Mouse (Mus musculus): ENCODE results near the gene Tldc2. TPM values are rescaled to one million over a fixed set of nuclear protein-coding genes. Genes with fewer than 3 reads are reported as not detected.
A peak's percentile ranks its signal among the peaks of the same experiment; 100 is the strongest.

The Tldc2 gene
- total and polyA plus RNA-seq, 2 experiments from 2014 or later: not detected

DNA sequence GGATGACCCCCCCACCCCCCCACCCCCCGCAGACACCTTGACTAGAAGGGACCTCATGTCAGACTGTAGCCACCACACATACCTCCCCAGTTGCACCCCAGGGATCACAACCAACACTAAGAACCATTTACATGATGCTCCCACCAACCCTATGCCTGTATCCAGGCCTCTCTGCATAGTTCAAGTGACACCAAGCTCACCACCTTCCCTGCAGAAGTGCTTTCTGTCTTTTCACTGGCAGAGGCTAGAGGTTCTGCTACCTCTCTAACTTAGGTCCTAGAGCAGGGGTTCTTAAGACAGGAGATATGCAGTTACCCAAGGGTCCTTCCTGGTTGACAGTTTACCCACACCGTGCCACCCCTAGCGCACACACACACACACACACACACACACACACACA lies 11.6 kb upstream of the Tldc2 start:
- H3K9me3 ChIP-seq (replicated peaks; ENCODE audit: control insufficient read depth, low read length): no peaks in the 10 kb centered on the region
- 0 out of 2 replicates have a peak overlapping the region, but pooled peaks have one; percentile 22 for H3K9ac ChIP-seq (replicated peaks; ENCODE audit: low read depth, low read length)

DNA sequence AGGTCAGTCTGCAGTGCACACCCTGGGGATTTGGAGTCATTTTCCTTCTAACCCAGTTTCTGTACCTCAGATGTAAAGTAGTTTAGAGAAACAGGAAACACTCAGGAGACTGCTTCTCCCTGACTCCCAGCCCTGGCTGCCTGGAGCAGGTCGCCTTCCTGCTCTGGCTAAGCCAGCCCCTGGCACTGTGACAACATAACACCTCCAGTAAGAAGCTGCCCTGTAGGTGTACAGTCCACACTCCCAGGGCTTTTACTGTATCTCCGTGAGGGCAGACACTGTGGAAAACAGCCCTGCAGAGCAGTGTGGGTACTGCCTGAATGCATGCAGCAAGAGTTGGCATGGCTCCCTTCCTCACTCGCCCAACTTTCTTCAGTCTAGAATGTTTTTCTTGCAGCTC lies 11.2 kb upstream of the Tldc2 start:
- peak overlapping the region; percentile 84 for H3K27ac ChIP-seq (ENCODE audit: low read depth)
- 5% methylated on average over 3 of the region's 3 CpGs for WGBS
- DNase-seq (ENCODE audit: low spot score) (no peak), ATAC-seq (ENCODE audit: insufficient read depth, low read depth) (no peak)
- peaks cover 6% of the 10 kb centered on the region; the same call in 1 of the 2 replicates for H3K36me3 ChIP-seq (replicated peaks; ENCODE audit: control insufficient read depth, insufficient read depth, low read length)
- TF ChIP-seq EP300 (IDR thresholded peaks at IDR 0.05; ENCODE audit: low read depth) (no peak), CTCF (IDR thresholded peaks at IDR 0.05; ENCODE audit: low read depth) (no peak)
- 0 out of 2 replicates have a peak overlapping the region, but pooled peaks have one; percentile 0 for H3K4me3 ChIP-seq (ENCODE audit: low read depth, low read length)
- H3K4me2 ChIP-seq (ENCODE audit: low read depth, low read length): peak overlapping the region; percentile 72
- peaks cover 64% of the 10 kb centered on the region for H3K4me1 ChIP-seq (ENCODE audit: control insufficient read depth, insufficient read depth)
- no peaks in the 10 kb centered on the region for H3K9me3 ChIP-seq (replicated peaks; ENCODE audit: control insufficient read depth, low read length)
- no peaks in the 10 kb centered on the region for H3K27me3 ChIP-seq (ENCODE audit: control insufficient read depth, insufficient read depth, low read length)
- 0 out of 2 replicates have a peak overlapping the region, but pooled peaks have one; percentile 17 for H3K9ac ChIP-seq (replicated peaks; ENCODE audit: low read depth, low read length)

More for the DNA sequence above, 11.6 kb upstream of the Tldc2 start:
- peak overlapping the region; percentile 3; the same call in 1 of the 2 replicates for H3K4me3 ChIP-seq (ENCODE audit: low read depth, low read length)
- TF ChIP-seq CTCF (IDR thresholded peaks at IDR 0.05; ENCODE audit: low read depth): no peak
- TF ChIP-seq EP300 (IDR thresholded peaks at IDR 0.05; ENCODE audit: low read depth): no peak
- no peak for ATAC-seq (ENCODE audit: insufficient read depth, low read depth)
- H3K4me1 ChIP-seq (ENCODE audit: control insufficient read depth, insufficient read depth): peaks cover 69% of the 10 kb centered on the region
- H3K36me3 ChIP-seq (replicated peaks; ENCODE audit: control insufficient read depth, insufficient read depth, low read length): peaks cover 6% of the 10 kb centered on the region; the same call in 1 of the 2 replicates
- peak overlapping the region; percentile 72 for H3K4me2 ChIP-seq (ENCODE audit: low read depth, low read length)
- DNase-seq (ENCODE audit: low spot score): no peak
- 61% methylated on average over 3 of the region's 3 CpGs for WGBS
- no peaks in the 10 kb centered on the region for H3K27me3 ChIP-seq (ENCODE audit: control insufficient read depth, insufficient read depth, low read length)
- peak overlapping the region; percentile 84 for H3K27ac ChIP-seq (ENCODE audit: low read depth)

- no peaks in the 10 kb centered on the region for H3K27me3 ChIP-seq (ENCODE audit: control insufficient read depth, insufficient read depth, low read length)
- peaks cover 6% of the 10 kb centered on the region; the same call in 1 of the 2 replicates for H3K36me3 ChIP-seq (replicated peaks; ENCODE audit: control insufficient read depth, insufficient read depth, low read length)
- peak overlapping the region; percentile 84 for H3K27ac ChIP-seq (ENCODE audit: low read depth)
- no peak for TF ChIP-seq CTCF (IDR thresholded peaks at IDR 0.05; ENCODE audit: low read depth)
- no peak for TF ChIP-seq EP300 (IDR thresholded peaks at IDR 0.05; ENCODE audit: low read depth)
- 70% methylated on average over 7 of the region's 7 CpGs for WGBS
- H3K4me1 ChIP-seq (ENCODE audit: control insufficient read depth, insufficient read depth): peaks cover 55% of the 10 kb centered on the region
- H3K4me2 ChIP-seq (ENCODE audit: low read depth, low read length): peak overlapping the region; percentile 72
- peak overlapping the region; percentile 91; the same call in 1 of the 2 replicates for H3K9ac ChIP-seq (replicated peaks; ENCODE audit: low read depth, low read length)
- H3K9me3 ChIP-seq (replicated peaks; ENCODE audit: control insufficient read depth, low read length): no peaks in the 10 kb centered on the region
- peak overlapping the region; percentile 67 for H3K4me3 ChIP-seq (ENCODE audit: low read depth, low read length)
- ATAC-seq (ENCODE audit: insufficient read depth, low read depth): no peak
- DNase-seq (ENCODE audit: low spot score): no peak
These were observed 10.3 kb upstream of the Tldc2 start for GRCm38 (mm10) chr2:157076585-157076984.

- 1% methylated on average over 5 of the region's 5 CpGs for WGBS
- H3K9ac ChIP-seq (replicated peaks; ENCODE audit: low read depth, low read length): peak overlapping the region; percentile 91
- DNase-seq (ENCODE audit: low spot score): no peak
- TF ChIP-seq CTCF (IDR thresholded peaks at IDR 0.05; ENCODE audit: low read depth) (no peak), EP300 (IDR thresholded peaks at IDR 0.05; ENCODE audit: low read depth) (no peak)
- H3K36me3 ChIP-seq (replicated peaks; ENCODE audit: control insufficient read depth, insufficient read depth, low read length): peaks cover 6% of the 10 kb centered on the region; the same call in 1 of the 2 replicates
- peaks cover 53% of the 10 kb centered on the region for H3K4me1 ChIP-seq (ENCODE audit: control insufficient read depth, insufficient read depth)
- H3K4me2 ChIP-seq (ENCODE audit: low read depth, low read length): peak overlapping the region; percentile 72
- peak overlapping the region; percentile 67 for H3K4me3 ChIP-seq (ENCODE audit: low read depth, low read length)
- H3K27me3 ChIP-seq (ENCODE audit: control insufficient read depth, insufficient read depth, low read length): no peaks in the 10 kb centered on the region
- H3K9me3 ChIP-seq (replicated peaks; ENCODE audit: control insufficient read depth, low read length): no peaks in the 10 kb centered on the region
- no peak for ATAC-seq (ENCODE audit: insufficient read depth, low read depth)
- H3K27ac ChIP-seq (ENCODE audit: low read depth): peak overlapping the region; percentile 84
These were observed 9.7 kb upstream of the Tldc2 start for GRCm38 (mm10) chr2:157077160-157077559.

DNA sequence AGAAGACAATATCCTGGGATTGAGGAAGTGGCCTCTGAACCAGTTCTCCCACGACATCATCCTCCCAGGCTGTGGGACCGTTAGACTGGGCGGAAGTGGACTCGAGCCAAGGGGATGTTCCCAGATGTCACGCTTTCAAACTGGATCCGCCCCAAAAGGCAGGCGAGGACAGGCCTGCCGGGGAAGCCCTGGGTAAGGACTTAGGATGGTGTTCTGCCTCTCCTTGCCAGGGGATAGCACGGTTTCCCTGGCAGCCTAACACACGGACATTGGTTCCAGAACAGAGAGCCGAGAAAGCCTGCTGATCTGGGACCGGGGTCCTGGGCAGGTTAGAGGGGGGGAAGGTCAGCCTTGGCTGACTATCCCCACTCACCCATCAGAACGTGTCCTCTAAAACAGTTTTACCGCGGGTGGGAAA lies 9.2 kb upstream of the Tldc2 start:
- H3K4me1 ChIP-seq (ENCODE audit: control insufficient read depth, insufficient read depth): peaks cover 52% of the 10 kb centered on the region
- peak; percentile 89 for DNase-seq (ENCODE audit: low spot score)
- TF ChIP-seq EP300 (IDR thresholded peaks at IDR 0.05; ENCODE audit: low read depth): peak; percentile 87
- no peak for TF ChIP-seq CTCF (IDR thresholded peaks at IDR 0.05; ENCODE audit: low read depth)
- H3K4me3 ChIP-seq (ENCODE audit: low read depth, low read length): peak overlapping the region; percentile 67
- ATAC-seq (ENCODE audit: insufficient read depth, low read depth): peak; percentile 53
- peaks cover 6% of the 10 kb centered on the region; the same call in 1 of the 2 replicates for H3K36me3 ChIP-seq (replicated peaks; ENCODE audit: control insufficient read depth, insufficient read depth, low read length)
- peak overlapping the region; percentile 72 for H3K4me2 ChIP-seq (ENCODE audit: low read depth, low read length)
- H3K9me3 ChIP-seq (replicated peaks; ENCODE audit: control insufficient read depth, low read length): no peaks in the 10 kb centered on the region
- H3K9ac ChIP-seq (replicated peaks; ENCODE audit: low read depth, low read length): peak overlapping the region; percentile 91
- under 1% methylated on average over 15 of the region's 15 CpGs for WGBS
- H3K27me3 ChIP-seq (ENCODE audit: control insufficient read depth, insufficient read depth, low read length): no peaks in the 10 kb centered on the region
- peak overlapping the region; percentile 84 for H3K27ac ChIP-seq (ENCODE audit: low read depth)
